Mouse (Mus musculus) E14TG2a.4 (cell line): Measurements from ENCODE around the gene Tmem119.
"Not testable (repeated sequence)": the region's sequence is repeated elsewhere in the genome, so short reads cannot be mapped to it uniquely, and the experiment has no call there.

Experiments
- H3K27me3 ChIP-seq: 2 replicates; pipeline ENCODE4 v1.6.1; 2014; ENCODE audit warnings: low read length, control low read depth; ENCODE audit not compliant: insufficient read depth
- H3K36me3 ChIP-seq: 2 replicates; pipeline ENCODE4 v1.6.1; 2014; ENCODE audit warnings: low read length, control low read depth; ENCODE audit not compliant: insufficient read depth
- H3K4me1 ChIP-seq: replicated peaks from 2 replicates; pipeline ENCODE4 v1.6.1; 2014; ENCODE audit warnings: low read depth, low read length, control low read depth
- H3K4me3 ChIP-seq: replicated peaks from 2 replicates; pipeline ENCODE4 v1.5.1; 2014; ENCODE audit warnings: mild to moderate bottlenecking, low read length
- H3K9me3 ChIP-seq: 2 replicates; pipeline ENCODE4 v1.6.1; 2014; ENCODE audit warnings: low read length, control low read depth
- CTCF ChIP-seq: conservative IDR thresholded peaks from 2 replicates; pipeline ENCODE4 v1.5.1; 2014; ENCODE audit warnings: low read length
- NANOG ChIP-seq: IDR thresholded peaks from 2 replicates; pipeline ENCODE4 v1.6.1; 2014; ENCODE audit warnings: borderline replicate concordance, low read length, mixed read lengths
- POU5F1 ChIP-seq: IDR thresholded peaks from 2 replicates; pipeline ENCODE4 v1.6.1; 2014; ENCODE audit warnings: low read length, borderline replicate concordance

Tmem119 gene

DNA sequence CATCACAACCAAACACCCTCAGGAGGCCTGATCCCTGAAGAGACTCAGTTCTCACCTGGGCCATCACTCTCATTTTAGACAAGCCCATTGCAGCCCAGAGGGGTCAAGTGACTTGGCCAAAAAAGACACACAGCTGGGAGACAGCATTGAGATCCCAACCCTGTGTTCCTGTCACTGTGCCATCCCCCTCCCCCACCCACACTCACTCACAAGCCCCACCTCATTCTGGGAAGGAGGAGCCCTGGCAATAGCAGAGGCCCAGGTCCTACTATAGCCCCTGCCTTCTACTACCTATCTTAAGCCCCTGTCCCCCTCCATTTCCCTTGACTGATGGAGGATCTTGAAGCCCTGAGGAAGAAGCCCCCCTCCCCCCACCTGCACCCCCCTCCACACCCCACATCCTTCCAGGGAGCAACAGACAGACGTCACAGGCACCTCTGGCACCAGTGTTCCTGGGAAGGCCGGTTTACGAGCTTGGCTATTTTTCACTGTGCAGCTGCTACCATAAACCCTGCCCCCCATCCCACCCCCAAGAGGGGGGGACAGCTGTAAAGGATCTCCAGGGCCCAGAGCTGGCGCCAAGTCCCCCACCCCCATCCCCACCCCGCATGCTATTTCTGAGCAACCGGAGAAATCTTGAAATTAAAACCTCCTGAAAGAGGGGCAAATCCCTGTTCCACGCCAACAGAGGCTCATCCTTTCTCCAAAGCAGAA, 11.1 kb downstream of the Tmem119 start:
- Histone ChIP-seq H3K27me3 (peaks cover 7% of the 10 kb centered on the region; the same call in 1 of the 2 replicates), H3K36me3 (no peaks in the 10 kb centered on the region), H3K4me3 (no peak overlapping the region), H3K4me1 (peaks cover 37% of the 10 kb centered on the region), H3K9me3 (no peaks in the 10 kb centered on the region)
- TF ChIP-seq POU5F1 (no peak), CTCF (no peak), NANOG (no peak)

- no peak for TF ChIP-seq POU5F1
- no peak for TF ChIP-seq NANOG
- no peak for TF ChIP-seq CTCF
Measured at GRCm38 (mm10) chr5:113788645-113789044, 11.7 kb downstream of the Tmem119 start.

DNA sequence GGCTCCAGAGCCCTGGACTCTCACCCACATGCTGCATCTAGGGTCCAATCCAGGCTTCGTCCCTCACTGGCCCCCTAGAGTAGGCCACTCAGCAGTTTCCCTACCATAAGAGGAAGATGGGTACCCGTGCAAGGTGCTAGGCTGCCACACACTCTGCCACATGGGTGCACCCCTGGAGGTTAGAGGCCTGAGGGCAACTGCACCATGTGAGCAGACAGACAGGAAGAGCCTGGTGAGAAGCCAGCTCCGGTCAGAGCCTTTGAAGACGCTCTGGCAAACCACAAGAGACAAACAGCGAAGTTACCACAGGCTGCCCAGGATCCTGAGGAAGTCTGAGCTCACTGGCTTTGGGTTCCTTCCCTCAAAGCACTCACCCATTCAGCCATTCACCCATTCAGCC, 13.3 kb downstream of the Tmem119 start:
- peaks cover 41% of the 10 kb centered on the region for H3K4me1 ChIP-seq
- no peaks in the 10 kb centered on the region for H3K36me3 ChIP-seq

More at GRCm38 (mm10) chr5:113788645-113789044, 11.7 kb downstream of the Tmem119 start:
- no peaks in the 10 kb centered on the region for H3K9me3 ChIP-seq
- no peaks in the 10 kb centered on the region for H3K36me3 ChIP-seq
- no peak overlapping the region for H3K4me3 ChIP-seq
- peaks cover 10% of the 10 kb centered on the region for H3K27me3 ChIP-seq
- H3K4me1 ChIP-seq, result peaks cover 41% of the 10 kb centered on the region

DNA sequence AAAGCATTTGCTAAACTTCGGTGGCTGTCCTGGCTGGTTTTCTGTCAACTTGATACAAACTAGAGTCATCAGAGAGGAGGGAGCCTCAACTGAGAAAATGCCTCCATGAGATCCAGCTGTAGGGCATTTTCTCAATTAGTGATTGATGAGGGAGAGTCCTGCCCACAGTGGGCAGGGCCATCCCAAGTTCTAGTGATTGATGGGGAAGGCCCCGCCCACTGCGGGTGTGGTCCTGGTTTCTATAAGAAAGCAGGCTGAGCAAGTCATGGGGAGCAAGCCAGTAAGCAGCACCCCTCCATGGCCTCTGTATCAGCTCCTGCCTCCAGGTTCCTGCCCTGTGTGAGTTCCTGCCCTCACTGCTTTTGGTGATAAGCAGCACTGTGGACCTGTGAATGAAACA, 16.2 kb downstream of the Tmem119 start:
- H3K4me1 ChIP-seq, result peaks cover 29% of the 10 kb centered on the region
- H3K36me3 ChIP-seq, H3K9me3 ChIP-seq: not testable (repeated sequence)
- H3K4me3 ChIP-seq, result peak overlapping the region; percentile 49; the same call in 1 of the 2 replicates
- H3K27me3 ChIP-seq, result peaks cover 21% of the 10 kb centered on the region

More for the DNA sequence above, 13.3 kb downstream of the Tmem119 start:
- TF ChIP-seq CTCF, result no peak
- no peak for TF ChIP-seq NANOG
- TF ChIP-seq POU5F1, result no peak
- Histone ChIP-seq H3K4me3 (no peak overlapping the region), H3K27me3 (peaks cover 21% of the 10 kb centered on the region), H3K9me3 (no peaks in the 10 kb centered on the region)

- H3K9me3 ChIP-seq, result no peaks in the 10 kb centered on the region
- peaks cover 8% of the 10 kb centered on the region for H3K36me3 ChIP-seq
- peaks cover 29% of the 10 kb centered on the region for H3K4me1 ChIP-seq
- H3K4me3 ChIP-seq, result peak overlapping the region; percentile 49
- peaks cover 21% of the 10 kb centered on the region for H3K27me3 ChIP-seq
- no peak for TF ChIP-seq POU5F1
- TF ChIP-seq CTCF, result no peak
- no peak for TF ChIP-seq NANOG
Measured at GRCm38 (mm10) chr5:113783581-113784001, 16.7 kb downstream of the Tmem119 start.

DNA sequence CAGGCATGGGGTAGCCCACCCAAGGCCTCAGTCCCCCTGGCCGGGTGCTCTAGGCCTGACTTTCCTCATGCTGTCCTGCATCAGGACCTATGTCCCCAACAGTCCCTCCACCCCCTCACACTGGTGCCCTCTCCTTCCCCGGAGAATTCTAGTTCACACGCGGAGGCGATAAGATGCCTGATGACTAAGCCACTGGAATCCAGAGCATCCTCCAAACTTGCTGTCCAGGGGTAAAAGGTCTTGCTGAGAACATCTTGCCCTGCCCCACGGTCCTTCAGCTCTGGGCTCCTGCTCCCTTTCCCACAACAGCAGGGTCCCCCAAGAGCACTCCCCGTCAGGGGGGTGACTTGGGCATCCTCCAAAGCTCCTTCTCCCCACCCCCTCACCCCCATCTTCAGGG, 17.7 kb downstream of the Tmem119 start:
- TF ChIP-seq CTCF, result no peak
- TF ChIP-seq NANOG, result no peak
- no peak for TF ChIP-seq POU5F1
- Histone ChIP-seq H3K4me1 (peaks cover 26% of the 10 kb centered on the region), H3K36me3 (peaks cover 17% of the 10 kb centered on the region), H3K4me3 (no peak overlapping the region), H3K9me3 (no peaks in the 10 kb centered on the region), H3K27me3 (peaks cover 21% of the 10 kb centered on the region)

DNA sequence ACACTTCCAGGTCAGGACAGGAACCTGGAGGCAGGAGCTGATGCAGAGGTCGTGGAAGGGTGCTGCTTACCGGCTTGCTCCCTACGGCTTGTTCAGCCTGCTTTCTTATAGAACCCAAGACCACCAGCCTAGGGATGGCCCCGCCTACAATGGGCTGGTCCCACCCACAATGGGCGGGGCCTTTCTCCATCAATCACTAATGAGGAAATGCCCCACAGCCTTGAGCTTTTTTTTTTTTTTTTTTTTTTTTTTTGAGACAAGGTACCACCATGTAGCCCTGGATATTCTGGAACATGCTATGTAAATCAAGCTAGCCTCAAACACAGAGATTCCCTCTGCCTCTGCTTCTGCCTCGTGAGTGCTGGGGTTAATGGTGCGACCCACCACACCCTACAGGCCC, 18.4 kb downstream of the Tmem119 start:
- Histone ChIP-seq H3K9me3 (no peaks in the 10 kb centered on the region), H3K4me1 (peaks cover 29% of the 10 kb centered on the region), H3K4me3 (no peak overlapping the region), H3K36me3 (peaks cover 24% of the 10 kb centered on the region), H3K27me3 (peaks cover 18% of the 10 kb centered on the region)
- no peak for TF ChIP-seq CTCF
- no peak for TF ChIP-seq POU5F1
- no peak for TF ChIP-seq NANOG

GRCm38 (mm10) chr5:113781254-113781653, 19.1 kb downstream of the Tmem119 start:
- H3K27me3 ChIP-seq, result peaks cover 14% of the 10 kb centered on the region
- TF ChIP-seq NANOG (no peak), POU5F1 (no peak), CTCF (no peak)
- H3K9me3 ChIP-seq, result no peaks in the 10 kb centered on the region
- H3K4me3 ChIP-seq, result no peak overlapping the region
- H3K36me3 ChIP-seq, result peaks cover 30% of the 10 kb centered on the region
- H3K4me1 ChIP-seq, result peaks cover 36% of the 10 kb centered on the region

- Histone ChIP-seq H3K4me1 (peaks cover 39% of the 10 kb centered on the region), H3K4me3 (no peak overlapping the region), H3K36me3 (peaks cover 35% of the 10 kb centered on the region), H3K27me3 (peaks cover 14% of the 10 kb centered on the region), H3K9me3 (no peaks in the 10 kb centered on the region)
- no peak for TF ChIP-seq POU5F1
- no peak for TF ChIP-seq CTCF
- TF ChIP-seq NANOG, result no peak
Measured at GRCm38 (mm10) chr5:113780763-113781162, 19.6 kb downstream of the Tmem119 start.
